Mouse (Mus musculus) bone marrow macrophage, adult 2 months (primary cell): ENCODE measurements at regions not wholly inside any gene's neighbourhood (a gene's known extent, or its start where the extent isn't known, plus 50 kb on each side); places are given as distances from the start of the nearest gene placed in this dataset.

ENCODE experiments used
- CTCF ChIP-seq: IDR thresholded peaks from 2 replicates; pipeline ENCODE4 v1.5.1; 2012; ENCODE audit warnings: low read depth, mild to moderate bottlenecking, low read length, moderate library complexity
- POLR2A ChIP-seq: IDR thresholded peaks from 2 replicates; pipeline ENCODE4 v1.6.1; 2012; ENCODE audit warnings: mild to moderate bottlenecking, low read depth, low read length, borderline replicate concordance

DNA sequence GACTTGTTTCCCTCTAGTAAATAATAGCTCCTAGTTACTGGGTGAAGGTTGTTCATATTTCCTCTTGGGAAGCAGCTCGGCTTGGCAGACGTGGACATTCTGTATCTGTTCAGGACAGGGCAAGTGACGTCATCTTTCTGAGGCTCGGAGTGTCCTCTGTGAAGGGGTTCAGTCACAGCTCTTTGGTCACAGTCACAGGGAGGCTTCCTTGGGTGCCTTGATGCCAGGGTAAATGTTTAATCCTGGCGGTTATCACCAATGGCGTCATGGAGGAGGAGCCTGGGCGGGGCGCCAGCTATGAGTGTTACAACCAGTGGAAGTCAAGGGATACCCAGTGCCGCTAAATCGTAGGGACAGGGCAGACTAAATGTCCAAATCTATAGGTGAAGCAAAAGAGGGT lies 56.3 kb upstream of the Med13l start:
- no peak for TF ChIP-seq CTCF
- TF ChIP-seq POLR2A, result no peak
